Mouse (Mus musculus): ENCODE measurements around the gene BC052040. TPM values are rescaled to one million over a fixed set of nuclear protein-coding genes. Genes with fewer than 3 reads are reported as not detected.

The BC052040 gene
- polyA plus RNA-seq, 1 experiment from 2014 or later, result 12.6 TPM

GRCm38 (mm10) chr2:115610503-115610902 is 29.0 kb downstream of the BC052040 start:
- WGBS, result 91% methylated on average over 6 of the region's 6 CpGs

GRCm38 (mm10) chr2:115613830-115614520 is 32.5 kb downstream of the BC052040 start:
- no peak overlapping the region for H3K9ac ChIP-seq (replicated peaks; ENCODE audit: low read depth, low read length)
- 90% methylated on average over 3 of the region's 3 CpGs for WGBS
- no peaks in the 10 kb centered on the region for H3K4me1 ChIP-seq (ENCODE audit: control insufficient read depth, insufficient read depth, low read length)
- no peaks in the 10 kb centered on the region for H3K36me3 ChIP-seq (ENCODE audit: control insufficient read depth, insufficient read depth, low read length)
- no peaks in the 10 kb centered on the region for H3K27me3 ChIP-seq (ENCODE audit: control insufficient read depth, insufficient read depth, low read length)
- H3K27ac ChIP-seq (ENCODE audit: low read depth, low read length), result no peak overlapping the region
- no peak overlapping the region for H3K4me2 ChIP-seq (ENCODE audit: low read depth, low read length)
- ATAC-seq (ENCODE audit: low read depth), result no peak
- no peaks in the 10 kb centered on the region for H3K9me3 ChIP-seq (ENCODE audit: control insufficient read depth, low read length)
- H3K4me3 ChIP-seq (ENCODE audit: low read depth, low read length), result no peak overlapping the region

More at GRCm38 (mm10) chr2:115610503-115610902, 29.0 kb downstream of the BC052040 start:
- H3K9me3 ChIP-seq (ENCODE audit: control insufficient read depth, low read length), result no peaks in the 10 kb centered on the region
- H3K27me3 ChIP-seq (ENCODE audit: control insufficient read depth, insufficient read depth, low read length), result no peaks in the 10 kb centered on the region
- H3K4me3 ChIP-seq (ENCODE audit: low read depth, low read length), result no peak overlapping the region
- H3K27ac ChIP-seq (ENCODE audit: low read depth, low read length), result no peak overlapping the region
- no peak overlapping the region for H3K4me2 ChIP-seq (ENCODE audit: low read depth, low read length)
- H3K36me3 ChIP-seq (ENCODE audit: control insufficient read depth, insufficient read depth, low read length), result no peaks in the 10 kb centered on the region
- ATAC-seq (ENCODE audit: low read depth), result no peak
- no peaks in the 10 kb centered on the region for H3K4me1 ChIP-seq (ENCODE audit: control insufficient read depth, insufficient read depth, low read length)
- H3K9ac ChIP-seq (replicated peaks; ENCODE audit: low read depth, low read length), result no peak overlapping the region

DNA sequence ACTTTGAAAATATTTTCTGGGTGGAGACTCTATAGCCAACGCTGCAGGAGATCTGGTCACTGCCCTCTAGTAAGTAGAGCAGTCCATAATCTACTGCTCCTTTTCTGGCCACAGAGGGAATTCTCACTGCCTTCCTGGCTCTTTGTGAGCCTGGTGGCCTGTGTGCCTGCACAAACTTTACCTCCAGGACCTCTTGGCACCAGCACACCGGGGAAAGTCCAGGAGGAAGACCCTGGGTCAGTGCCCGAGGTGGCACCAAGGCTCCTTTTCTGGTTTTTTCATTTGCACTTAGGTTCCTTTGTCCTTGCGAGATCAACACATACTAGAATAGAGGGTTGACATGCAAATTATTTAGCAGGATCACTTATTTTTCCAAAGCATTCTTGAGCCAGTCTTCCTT is 47.0 kb downstream of the BC052040 start:
- H3K27ac ChIP-seq (ENCODE audit: low read depth, low read length), result no peak overlapping the region
- H3K9me3 ChIP-seq (ENCODE audit: control insufficient read depth, low read length), result no peaks in the 10 kb centered on the region
- H3K9ac ChIP-seq (replicated peaks; ENCODE audit: low read depth, low read length), result no peak overlapping the region
- H3K27me3 ChIP-seq (ENCODE audit: control insufficient read depth, insufficient read depth, low read length), result no peaks in the 10 kb centered on the region
- 90% methylated on average over 4 of the region's 4 CpGs for WGBS
- H3K4me1 ChIP-seq (ENCODE audit: control insufficient read depth, insufficient read depth, low read length), result peaks cover 5% of the 10 kb centered on the region; the same call in 1 of the 2 replicates
- no peak overlapping the region for H3K4me3 ChIP-seq (ENCODE audit: low read depth, low read length)
- ATAC-seq (ENCODE audit: low read depth), result no peak
- H3K36me3 ChIP-seq (ENCODE audit: control insufficient read depth, insufficient read depth, low read length), result no peaks in the 10 kb centered on the region
- no peak overlapping the region for H3K4me2 ChIP-seq (ENCODE audit: low read depth, low read length)

DNA sequence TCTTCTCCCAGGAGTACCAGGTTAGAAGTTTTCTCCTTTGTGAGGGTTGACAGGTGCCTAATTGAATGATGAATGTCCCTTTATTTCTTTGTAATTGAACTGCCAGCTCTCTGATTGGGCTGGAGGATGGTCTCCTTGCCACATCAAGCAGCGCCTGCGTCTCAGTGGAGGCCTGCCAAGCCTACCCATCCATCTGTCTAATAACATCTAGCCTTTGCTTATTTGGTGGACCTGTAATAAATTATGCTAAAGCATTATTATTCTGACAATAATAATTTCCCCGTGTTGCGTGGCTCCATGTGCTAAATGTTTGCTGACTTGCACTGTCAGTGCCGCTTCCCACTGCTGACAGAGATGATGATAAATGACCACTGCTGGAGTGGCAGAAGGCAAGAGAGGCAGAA is 49.5 kb downstream of the BC052040 start:
- Histone ChIP-seq H3K27ac (ENCODE audit: low read depth, low read length) (no peak overlapping the region), H3K36me3 (ENCODE audit: control insufficient read depth, insufficient read depth, low read length) (no peaks in the 10 kb centered on the region), H3K4me3 (ENCODE audit: low read depth, low read length) (no peak overlapping the region), H3K4me2 (ENCODE audit: low read depth, low read length) (no peak overlapping the region), H3K9me3 (ENCODE audit: control insufficient read depth, low read length) (no peaks in the 10 kb centered on the region), H3K9ac (replicated peaks; ENCODE audit: low read depth, low read length) (no peak overlapping the region), H3K27me3 (ENCODE audit: control insufficient read depth, insufficient read depth, low read length) (no peaks in the 10 kb centered on the region), H3K4me1 (ENCODE audit: control insufficient read depth, insufficient read depth, low read length) (peaks cover 5% of the 10 kb centered on the region; the same call in 1 of the 2 replicates)
- WGBS, result 14% methylated on average over 5 of the region's 5 CpGs
- ATAC-seq (ENCODE audit: low read depth), result peak; percentile 85; the same call in 1 of the 2 replicates

GRCm38 (mm10) chr2:115631826-115632225 is 50.3 kb downstream of the BC052040 start:
- Histone ChIP-seq H3K27me3 (ENCODE audit: control insufficient read depth, insufficient read depth, low read length) (no peaks in the 10 kb centered on the region), H3K4me2 (ENCODE audit: low read depth, low read length) (no peak overlapping the region), H3K36me3 (ENCODE audit: control insufficient read depth, insufficient read depth, low read length) (no peaks in the 10 kb centered on the region), H3K4me1 (ENCODE audit: control insufficient read depth, insufficient read depth, low read length) (peaks cover 5% of the 10 kb centered on the region; the same call in 1 of the 2 replicates), H3K9ac (replicated peaks; ENCODE audit: low read depth, low read length) (no peak overlapping the region), H3K4me3 (ENCODE audit: low read depth, low read length) (no peak overlapping the region), H3K9me3 (ENCODE audit: control insufficient read depth, low read length) (no peaks in the 10 kb centered on the region), H3K27ac (ENCODE audit: low read depth, low read length) (no peak overlapping the region)
- no peak for ATAC-seq (ENCODE audit: low read depth)
- WGBS, result 87% methylated on average over 4 of the region's 4 CpGs

DNA sequence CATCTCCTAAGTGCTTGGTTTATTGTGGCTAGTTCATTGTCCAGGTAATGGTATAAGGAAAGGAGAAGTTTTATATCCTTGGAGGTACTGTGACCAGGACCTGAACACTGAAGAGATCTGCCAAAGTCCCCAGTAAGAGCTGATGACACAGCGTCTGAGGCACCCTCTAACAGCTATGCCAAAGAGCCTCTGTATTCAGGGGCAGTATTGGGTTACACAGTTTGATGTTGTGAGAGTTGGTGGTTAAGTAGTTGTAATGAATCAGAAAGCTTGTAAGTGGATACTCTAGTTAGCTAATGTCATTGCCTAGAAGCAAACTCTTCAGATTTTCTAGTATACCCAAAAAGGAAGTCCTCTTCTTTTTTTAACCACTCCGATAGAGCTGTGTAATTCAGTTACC is 68.7 kb downstream of the BC052040 start:
- Histone ChIP-seq H3K36me3 (ENCODE audit: control insufficient read depth, insufficient read depth, low read length) (no peaks in the 10 kb centered on the region), H3K4me1 (ENCODE audit: control insufficient read depth, insufficient read depth, low read length) (no peaks in the 10 kb centered on the region), H3K4me2 (ENCODE audit: low read depth, low read length) (no peak overlapping the region), H3K9ac (replicated peaks; ENCODE audit: low read depth, low read length) (no peak overlapping the region), H3K4me3 (ENCODE audit: low read depth, low read length) (no peak overlapping the region), H3K9me3 (ENCODE audit: control insufficient read depth, low read length) (no peaks in the 10 kb centered on the region), H3K27me3 (ENCODE audit: control insufficient read depth, insufficient read depth, low read length) (no peaks in the 10 kb centered on the region), H3K27ac (ENCODE audit: low read depth, low read length) (no peak overlapping the region)
- no peak for ATAC-seq (ENCODE audit: low read depth)
- 90% methylated on average over 2 of the region's 2 CpGs for WGBS

DNA sequence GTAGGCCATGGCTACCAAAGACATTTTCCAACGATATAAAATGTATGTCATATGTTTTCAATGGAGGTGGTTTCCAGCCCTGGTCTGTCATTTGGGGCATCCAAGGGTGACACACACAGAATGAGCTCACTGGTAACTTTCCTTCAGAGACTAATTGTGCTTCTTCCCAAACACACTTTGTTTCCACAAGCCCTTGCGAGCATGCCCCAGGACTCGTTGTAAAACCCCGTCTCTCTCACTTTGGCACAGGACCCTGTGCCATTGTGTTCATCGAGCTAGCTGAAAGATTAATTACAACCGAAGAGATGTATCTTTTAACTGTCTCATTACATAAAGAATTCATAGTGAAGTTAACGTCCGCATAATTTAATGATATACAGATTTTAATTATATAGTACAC is 78.2 kb downstream of the BC052040 start:
- Histone ChIP-seq H3K4me2 (ENCODE audit: low read depth, low read length) (no peak overlapping the region), H3K9me3 (ENCODE audit: control insufficient read depth, low read length) (no peaks in the 10 kb centered on the region), H3K27ac (ENCODE audit: low read depth, low read length) (no peak overlapping the region), H3K27me3 (ENCODE audit: control insufficient read depth, insufficient read depth, low read length) (no peaks in the 10 kb centered on the region), H3K4me3 (ENCODE audit: low read depth, low read length) (no peak overlapping the region), H3K4me1 (ENCODE audit: control insufficient read depth, insufficient read depth, low read length) (peaks cover 6% of the 10 kb centered on the region), H3K36me3 (ENCODE audit: control insufficient read depth, insufficient read depth, low read length) (no peaks in the 10 kb centered on the region), H3K9ac (replicated peaks; ENCODE audit: low read depth, low read length) (no peak overlapping the region)
- no peak for ATAC-seq (ENCODE audit: low read depth)
- WGBS, result 35% methylated on average over 8 of the region's 8 CpGs

- peaks cover 6% of the 10 kb centered on the region for H3K4me1 ChIP-seq (ENCODE audit: control insufficient read depth, insufficient read depth, low read length)
- H3K4me3 ChIP-seq (ENCODE audit: low read depth, low read length), result no peak overlapping the region
- H3K4me2 ChIP-seq (ENCODE audit: low read depth, low read length), result no peak overlapping the region
- WGBS, result 82% methylated on average over 6 of the region's 6 CpGs
- no peaks in the 10 kb centered on the region for H3K36me3 ChIP-seq (ENCODE audit: control insufficient read depth, insufficient read depth, low read length)
- H3K9ac ChIP-seq (replicated peaks; ENCODE audit: low read depth, low read length), result no peak overlapping the region
- no peaks in the 10 kb centered on the region for H3K9me3 ChIP-seq (ENCODE audit: control insufficient read depth, low read length)
- ATAC-seq (ENCODE audit: low read depth), result no peak
- H3K27ac ChIP-seq (ENCODE audit: low read depth, low read length), result no peak overlapping the region
- no peaks in the 10 kb centered on the region for H3K27me3 ChIP-seq (ENCODE audit: control insufficient read depth, insufficient read depth, low read length)
Measured at GRCm38 (mm10) chr2:115660213-115661120, 79.0 kb downstream of the BC052040 start.

DNA sequence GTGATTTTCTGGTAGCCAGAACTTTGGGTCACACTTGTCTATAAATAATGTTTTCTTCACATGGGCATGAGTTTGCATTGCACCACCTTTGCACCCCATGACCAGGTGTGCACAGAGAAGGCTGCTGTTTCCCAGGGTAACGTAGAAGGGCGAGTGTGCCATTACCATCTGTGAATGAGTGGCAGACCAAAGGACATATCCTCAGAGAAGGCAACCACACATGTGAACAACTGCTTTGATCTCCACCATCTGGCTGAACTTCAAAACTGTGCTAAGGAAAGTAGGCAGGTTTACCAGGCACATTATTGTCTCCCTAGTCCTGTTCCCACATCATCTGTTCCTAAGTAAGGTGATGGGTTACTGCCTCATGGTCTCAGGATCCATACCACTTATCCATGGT is 86.0 kb downstream of the BC052040 start:
- H3K36me3 ChIP-seq (ENCODE audit: control insufficient read depth, insufficient read depth, low read length), result no peaks in the 10 kb centered on the region
- no peaks in the 10 kb centered on the region for H3K9me3 ChIP-seq (ENCODE audit: control insufficient read depth, low read length)
- no peak for ATAC-seq (ENCODE audit: low read depth)
- no peak overlapping the region for H3K9ac ChIP-seq (replicated peaks; ENCODE audit: low read depth, low read length)
- 90% methylated on average over 2 of the region's 2 CpGs for WGBS
- H3K27me3 ChIP-seq (ENCODE audit: control insufficient read depth, insufficient read depth, low read length), result no peaks in the 10 kb centered on the region
- no peak overlapping the region for H3K4me2 ChIP-seq (ENCODE audit: low read depth, low read length)
- no peak overlapping the region for H3K27ac ChIP-seq (ENCODE audit: low read depth, low read length)
- H3K4me3 ChIP-seq (ENCODE audit: low read depth, low read length), result no peak overlapping the region
- no peaks in the 10 kb centered on the region for H3K4me1 ChIP-seq (ENCODE audit: control insufficient read depth, insufficient read depth, low read length)
